Mouse (Mus musculus): ENCODE results near the gene 6030408B16Rik. TPM values are rescaled to one million over a fixed set of nuclear protein-coding genes. Genes with fewer than 3 reads are reported as not detected.

The 6030408B16Rik gene
- polyA plus RNA-seq, 2 experiments = 0.10 to 0.18 TPM

GRCm38 (mm10) chr15:101267053-101268032 lies 25.7 kb upstream of the 6030408B16Rik start:
- no peak overlapping the region for H3K9ac ChIP-seq (replicated peaks)
- ATAC-seq (ENCODE audit: insufficient read depth) (no peak), DNase-seq (ENCODE audit: low read depth in 3 of 3, low spot score in 3 of 3) (no peak)
- TF ChIP-seq EP300 (IDR thresholded peaks at IDR 0.05; ENCODE audit: low read depth) (no peak), CTCF (IDR thresholded peaks at IDR 0.05; ENCODE audit: low read depth) (no peak)
- no peak overlapping the region for H3K27ac ChIP-seq
- peaks cover 30% of the 10 kb centered on the region for H3K27me3 ChIP-seq (ENCODE audit: control insufficient read depth, insufficient read depth, low read length)
- H3K4me3 ChIP-seq (ENCODE audit: insufficient read depth in 1 of 2, low read depth in 2 of 2, low read length in 2 of 2) = peak overlapping the region; percentile 33 to 44
- peak overlapping the region; percentile 63 for H3K4me2 ChIP-seq (ENCODE audit: low read depth)
- no peaks in the 10 kb centered on the region; a peak in 1 of 4 replicates for H3K4me1 ChIP-seq (replicated peaks; ENCODE audit: control insufficient read depth in 2 of 2, insufficient read depth in 2 of 2, low read length in 1 of 2)
- WGBS (ENCODE audit: insufficient replicate concordance) = 1% methylated on average over 25 of the region's 25 CpGs
- H3K9me3 ChIP-seq (ENCODE audit: control insufficient read depth, low read length) = no peaks in the 10 kb centered on the region
- H3K36me3 ChIP-seq (replicated peaks; ENCODE audit: control insufficient read depth, insufficient read depth, low read depth) = no peaks in the 10 kb centered on the region

DNA sequence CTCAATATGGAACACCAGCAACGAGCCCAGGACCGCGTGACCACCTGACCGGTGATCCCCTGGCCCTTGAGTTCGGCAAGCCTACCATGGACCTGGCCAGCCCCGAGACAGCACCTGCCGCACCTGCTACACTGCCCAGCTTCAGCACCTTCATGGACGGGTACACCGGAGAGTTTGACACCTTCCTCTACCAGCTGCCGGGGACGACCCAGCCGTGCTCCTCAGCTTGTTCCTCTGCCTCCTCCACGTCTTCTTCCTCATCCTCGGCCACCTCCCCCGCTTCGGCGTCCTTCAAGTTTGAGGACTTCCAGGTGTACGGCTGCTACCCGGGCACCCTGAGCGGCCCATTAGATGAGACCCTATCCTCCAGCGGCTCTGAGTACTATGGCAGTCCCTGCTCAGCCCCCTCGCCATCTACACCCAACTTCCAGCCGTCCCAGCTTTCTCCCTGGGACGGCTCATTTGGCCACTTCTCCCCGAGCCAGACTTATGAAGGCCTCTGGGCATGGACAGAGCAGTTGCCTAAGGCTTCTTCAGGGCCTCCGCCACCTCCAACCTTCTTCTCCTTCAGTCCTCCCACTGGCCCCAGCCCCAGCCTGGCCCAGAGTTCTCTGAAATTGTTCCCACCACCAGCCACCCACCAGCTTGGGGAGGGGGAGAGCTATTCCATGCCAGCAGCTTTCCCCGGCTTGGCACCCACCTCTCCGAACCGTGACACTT lies 22.8 kb upstream of the 6030408B16Rik start:
- Histone ChIP-seq H3K4me1 (replicated peaks; ENCODE audit: control insufficient read depth in 2 of 2, insufficient read depth in 2 of 2, low read length in 1 of 2) (no peaks in the 10 kb centered on the region), H3K9me3 (ENCODE audit: control insufficient read depth, low read length) (no peaks in the 10 kb centered on the region), H3K27me3 (ENCODE audit: control insufficient read depth, insufficient read depth, low read length) (peaks cover 30% of the 10 kb centered on the region), H3K4me2 (ENCODE audit: low read depth) (no peak overlapping the region), H3K4me3 (ENCODE audit: insufficient read depth in 1 of 2, low read depth in 2 of 2, low read length in 2 of 2) (no peak overlapping the region), H3K27ac (no peak overlapping the region), H3K9ac (replicated peaks) (no peak overlapping the region), H3K36me3 (replicated peaks; ENCODE audit: control insufficient read depth, insufficient read depth, low read depth) (no peaks in the 10 kb centered on the region)
- DNase-seq (ENCODE audit: low read depth in 3 of 3, low spot score in 3 of 3) (no peak), ATAC-seq (ENCODE audit: insufficient read depth) (no peak)
- no peak for TF ChIP-seq CTCF (IDR thresholded peaks at IDR 0.05; ENCODE audit: low read depth)
- no peak for TF ChIP-seq EP300 (IDR thresholded peaks at IDR 0.05; ENCODE audit: low read depth)
- 79% methylated on average over 29 of the region's 29 CpGs for WGBS (ENCODE audit: insufficient replicate concordance)

GRCm38 (mm10) chr15:101271107-101271506 lies 21.9 kb upstream of the 6030408B16Rik start:
- Histone ChIP-seq H3K9me3 (ENCODE audit: control insufficient read depth, low read length) (no peaks in the 10 kb centered on the region), H3K4me2 (ENCODE audit: low read depth) (no peak overlapping the region), H3K9ac (replicated peaks) (no peak overlapping the region), H3K4me3 (ENCODE audit: insufficient read depth in 1 of 2, low read depth in 2 of 2, low read length in 2 of 2) (no peak overlapping the region), H3K4me1 (replicated peaks; ENCODE audit: control insufficient read depth in 2 of 2, insufficient read depth in 2 of 2, low read length in 1 of 2) (no peaks in the 10 kb centered on the region), H3K27ac (no peak overlapping the region), H3K36me3 (replicated peaks; ENCODE audit: control insufficient read depth, insufficient read depth, low read depth) (no peaks in the 10 kb centered on the region), H3K27me3 (ENCODE audit: control insufficient read depth, insufficient read depth, low read length) (peaks cover 27% of the 10 kb centered on the region)
- ATAC-seq (ENCODE audit: insufficient read depth) (no peak), DNase-seq (ENCODE audit: low read depth in 3 of 3, low spot score in 3 of 3) (no peak)
- 52% methylated on average over 3 of the region's 3 CpGs for WGBS (ENCODE audit: insufficient replicate concordance)
- TF ChIP-seq EP300 (IDR thresholded peaks at IDR 0.05; ENCODE audit: low read depth) (no peak), CTCF (IDR thresholded peaks at IDR 0.05; ENCODE audit: low read depth) (no peak)

DNA sequence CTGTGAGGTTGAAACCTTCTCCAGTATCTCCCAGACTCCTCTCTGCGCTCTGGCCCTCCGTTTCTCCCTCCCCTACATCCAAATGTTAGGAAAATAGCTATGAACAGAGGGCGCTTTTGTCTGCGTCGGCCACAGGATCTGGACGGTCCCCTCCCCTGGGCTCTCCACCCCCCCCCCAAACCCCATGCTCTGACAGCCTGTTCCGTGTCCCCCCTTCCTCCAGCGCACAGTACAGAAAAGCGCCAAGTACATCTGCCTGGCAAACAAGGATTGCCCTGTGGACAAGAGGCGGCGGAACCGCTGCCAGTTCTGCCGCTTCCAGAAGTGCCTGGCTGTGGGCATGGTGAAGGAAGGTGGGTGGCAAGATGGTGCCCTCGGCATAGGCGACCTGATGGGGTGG lies 21.5 kb upstream of the 6030408B16Rik start:
- DNase-seq (ENCODE audit: low read depth in 3 of 3, low spot score in 3 of 3) (no peak), ATAC-seq (ENCODE audit: insufficient read depth) (no peak)
- Histone ChIP-seq H3K9ac (replicated peaks) (no peak overlapping the region), H3K9me3 (ENCODE audit: control insufficient read depth, low read length) (no peaks in the 10 kb centered on the region), H3K27me3 (ENCODE audit: control insufficient read depth, insufficient read depth, low read length) (peaks cover 23% of the 10 kb centered on the region), H3K4me1 (replicated peaks; ENCODE audit: control insufficient read depth in 2 of 2, insufficient read depth in 2 of 2, low read length in 1 of 2) (no peaks in the 10 kb centered on the region), H3K4me3 (ENCODE audit: insufficient read depth in 1 of 2, low read depth in 2 of 2, low read length in 2 of 2) (no peak overlapping the region), H3K27ac (no peak overlapping the region), H3K36me3 (replicated peaks; ENCODE audit: control insufficient read depth, insufficient read depth, low read depth) (no peaks in the 10 kb centered on the region), H3K4me2 (ENCODE audit: low read depth) (no peak overlapping the region)
- TF ChIP-seq CTCF (IDR thresholded peaks at IDR 0.05; ENCODE audit: low read depth) = no peak
- TF ChIP-seq EP300 (IDR thresholded peaks at IDR 0.05; ENCODE audit: low read depth) = no peak
- 73% methylated on average over 15 of the region's 15 CpGs for WGBS (ENCODE audit: insufficient replicate concordance)

DNA sequence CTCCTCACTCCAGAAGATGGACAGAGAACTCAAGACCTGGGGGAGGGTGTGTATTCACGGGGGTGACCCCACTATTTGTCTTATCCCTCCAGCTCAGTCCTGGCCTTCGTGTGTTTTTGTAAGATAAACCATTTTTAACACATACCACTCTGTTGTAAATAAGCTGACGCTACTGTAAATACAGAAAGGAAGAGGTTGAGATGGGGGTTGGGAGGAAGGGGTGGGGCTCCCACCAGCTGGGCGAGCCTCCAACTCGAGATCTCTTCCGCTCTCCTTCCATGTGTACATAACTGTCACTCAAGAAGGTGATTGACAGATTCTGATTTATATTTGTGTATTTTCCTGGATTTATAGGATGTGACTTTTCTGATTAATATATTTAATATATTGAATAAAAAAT lies 18.6 kb upstream of the 6030408B16Rik start:
- Histone ChIP-seq H3K36me3 (replicated peaks; ENCODE audit: control insufficient read depth, insufficient read depth, low read depth) (no peaks in the 10 kb centered on the region), H3K4me3 (ENCODE audit: insufficient read depth in 1 of 2, low read depth in 2 of 2, low read length in 2 of 2) (no peak overlapping the region), H3K27me3 (ENCODE audit: control insufficient read depth, insufficient read depth, low read length) (no peaks in the 10 kb centered on the region), H3K9me3 (ENCODE audit: control insufficient read depth, low read length) (no peaks in the 10 kb centered on the region), H3K27ac (no peak overlapping the region), H3K9ac (replicated peaks) (no peak overlapping the region), H3K4me2 (ENCODE audit: low read depth) (no peak overlapping the region), H3K4me1 (replicated peaks; ENCODE audit: control insufficient read depth in 2 of 2, insufficient read depth in 2 of 2, low read length in 1 of 2) (no peaks in the 10 kb centered on the region)
- TF ChIP-seq EP300 (IDR thresholded peaks at IDR 0.05; ENCODE audit: low read depth) = no peak
- WGBS (ENCODE audit: insufficient replicate concordance) = 30% methylated on average over 6 of the region's 6 CpGs
- ATAC-seq (ENCODE audit: insufficient read depth) = no peak
- DNase-seq (ENCODE audit: low read depth in 3 of 3, low spot score in 3 of 3) = no peak
